Mouse (Mus musculus): ENCODE data around the gene Cypt15. TPM values are rescaled to one million over a fixed set of nuclear protein-coding genes. Genes with fewer than 3 reads are reported as not detected.
"Not testable (repeated sequence)": the region's sequence is repeated elsewhere in the genome, so short reads cannot be mapped to it uniquely, and the experiment has no call there.

The Cypt15 gene
- not detected in 2 replicates for polyA plus RNA-seq (2012; ENCODE audit: insufficient read depth, insufficient read length, missing spikeins)

DNA sequence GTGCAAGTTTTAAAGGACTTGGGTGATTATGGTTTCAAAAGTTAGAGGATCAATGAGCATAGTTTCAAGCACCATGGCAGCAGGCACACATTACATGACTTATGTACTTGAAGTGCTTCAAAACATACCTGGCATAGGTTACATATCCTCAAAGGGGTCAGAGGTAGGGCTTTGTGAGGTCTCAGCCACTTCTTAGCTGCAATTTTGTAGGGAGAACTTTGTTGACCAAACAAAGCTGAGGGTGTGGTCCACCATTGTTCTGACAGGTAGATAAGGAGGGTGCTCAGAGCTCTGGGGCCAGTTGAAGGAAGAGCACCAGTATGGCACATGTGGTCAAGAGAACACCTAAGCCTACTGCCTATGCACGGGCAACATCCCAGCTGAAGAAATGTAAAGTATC is at the start of gene Cypt15:
TSS of gene Cypt15 (plus strand) at position 301 of the 400 bp plus-strand sequence.
- not testable (repeated sequence) for H3K27ac ChIP-seq (ENCODE audit: insufficient read depth, low read depth, low read length); H3K4me3 ChIP-seq (ENCODE audit: insufficient read depth, low read length); H3K4me1 ChIP-seq (ENCODE audit: control insufficient read depth, insufficient read depth, low read length)

DNA sequence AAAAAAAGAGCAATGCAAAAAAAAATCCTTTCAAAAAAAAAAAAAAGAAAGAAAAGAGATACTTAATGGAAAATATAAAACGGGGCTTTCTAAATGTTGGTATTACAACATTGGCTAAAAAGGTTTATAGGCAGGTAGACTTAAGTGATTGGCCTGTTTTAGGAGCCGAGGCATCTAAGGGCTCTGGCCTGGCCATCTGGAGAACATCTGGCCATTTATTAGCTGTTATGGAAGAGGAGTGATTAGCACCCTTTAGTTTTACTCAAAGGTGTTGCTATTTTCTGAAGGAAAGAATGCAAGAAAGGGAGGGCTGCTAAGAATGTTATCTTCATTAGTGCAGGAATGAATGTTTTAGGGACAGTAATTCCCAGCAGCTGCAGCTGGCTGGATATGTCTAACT is 24.9 kb downstream of the Cypt15 start:
- Histone ChIP-seq H3K27ac (ENCODE audit: insufficient read depth, low read depth, low read length) (no peak overlapping the region), H3K4me1 (ENCODE audit: control insufficient read depth, insufficient read depth, low read length) (no peaks in the 10 kb centered on the region), H3K4me3 (ENCODE audit: insufficient read depth, low read length) (no peak overlapping the region)
- no peak for TF ChIP-seq CTCF (IDR thresholded peaks at IDR 0.05; ENCODE audit: low read depth, low read length)
- TF ChIP-seq POLR2A (IDR thresholded peaks at IDR 0.05; ENCODE audit: borderline replicate concordance, low read depth, low read length) = no peak

DNA sequence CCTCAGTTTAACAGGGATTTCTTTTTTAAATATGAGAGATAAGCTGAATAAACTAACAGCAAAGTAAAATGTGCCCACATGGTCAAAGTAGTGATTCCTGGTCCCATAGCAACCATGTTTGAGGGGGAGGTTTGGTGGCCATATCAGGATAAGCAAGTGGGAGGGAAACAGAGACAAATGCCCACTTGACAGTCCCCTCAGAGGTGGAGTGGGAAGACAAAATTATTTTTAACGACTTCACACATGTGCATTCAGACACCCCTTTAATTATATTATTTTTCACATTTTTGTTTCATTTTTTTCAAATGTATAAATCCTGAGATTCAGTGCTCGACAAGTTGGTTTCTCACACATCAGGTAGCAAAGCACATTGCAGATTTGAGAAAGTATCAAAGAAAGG is 32.8 kb downstream of the Cypt15 start:
- Histone ChIP-seq H3K4me3 (ENCODE audit: insufficient read depth, low read length) (no peak overlapping the region), H3K27ac (ENCODE audit: insufficient read depth, low read depth, low read length) (no peak overlapping the region), H3K4me1 (ENCODE audit: control insufficient read depth, insufficient read depth, low read length) (no peaks in the 10 kb centered on the region)
- no peak for TF ChIP-seq POLR2A (IDR thresholded peaks at IDR 0.05; ENCODE audit: borderline replicate concordance, low read depth, low read length)
- no peak for TF ChIP-seq CTCF (IDR thresholded peaks at IDR 0.05; ENCODE audit: low read depth, low read length)

DNA sequence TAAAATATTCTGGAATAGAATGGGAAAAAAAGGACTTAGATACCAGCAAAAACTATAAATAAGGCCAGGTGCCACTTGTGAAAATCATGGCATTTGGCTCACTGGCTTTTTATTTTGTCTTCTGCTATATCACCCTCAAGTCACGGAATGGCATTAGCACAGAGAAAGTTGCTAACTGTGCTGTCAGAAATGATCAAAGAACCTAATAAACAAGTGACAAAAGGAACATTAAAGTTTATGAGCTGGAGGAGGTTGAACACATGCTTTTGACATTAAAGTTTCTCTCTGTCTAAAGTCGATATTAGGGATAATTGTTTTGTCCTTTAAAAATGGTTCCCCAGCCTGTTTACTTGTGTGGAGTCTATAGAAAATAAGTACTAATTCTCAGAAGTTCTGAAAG is 37.7 kb downstream of the Cypt15 start:
- no peak overlapping the region for H3K27ac ChIP-seq (ENCODE audit: insufficient read depth, low read depth, low read length)
- H3K4me1 ChIP-seq (ENCODE audit: control insufficient read depth, insufficient read depth, low read length) = no peaks in the 10 kb centered on the region
- H3K4me3 ChIP-seq (ENCODE audit: insufficient read depth, low read length) = no peak overlapping the region
- TF ChIP-seq POLR2A (IDR thresholded peaks at IDR 0.05; ENCODE audit: borderline replicate concordance, low read depth, low read length) (no peak), CTCF (IDR thresholded peaks at IDR 0.05; ENCODE audit: low read depth, low read length) (no peak)

All from bone marrow macrophage, adult 2 months (primary cell).